Mouse (Mus musculus): ENCODE measurements at regions not wholly inside any gene's neighbourhood (a gene's known extent, or its start where the extent isn't known, plus 50 kb on each side); places are given as distances from the start of the nearest gene placed in this dataset.

DNA sequence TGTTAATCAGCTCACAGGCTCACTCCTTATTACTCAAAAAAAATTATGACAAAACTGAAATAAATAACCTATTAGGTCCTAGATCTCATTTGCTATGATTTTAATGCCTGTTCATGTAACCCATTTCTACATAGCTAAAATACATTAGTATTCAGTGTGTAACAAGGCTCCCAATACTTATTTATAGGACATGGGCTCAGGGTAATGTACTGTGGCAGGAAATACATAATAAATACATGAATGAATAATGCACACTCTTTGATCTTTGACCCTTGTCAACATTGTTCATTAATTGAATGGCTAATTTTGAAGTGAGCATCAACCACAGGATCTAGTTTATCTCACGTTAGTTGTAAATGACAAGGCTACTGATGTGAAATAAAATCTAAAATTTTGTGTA is 340.4 kb upstream of the Tecrl start:
- no peaks in the 10 kb centered on the region for H3K9me3 ChIP-seq
- H3K27me3 ChIP-seq, result no peaks in the 10 kb centered on the region
- no peak for ATAC-seq (ENCODE audit: low read depth)
- H3K4me1 ChIP-seq (replicated peaks), result no peaks in the 10 kb centered on the region
- no peak overlapping the region for H3K4me2 ChIP-seq
- no peak overlapping the region for H3K4me3 ChIP-seq
- 64% methylated on average over 1 of the region's 1 CpGs for WGBS
- no peak overlapping the region for H3K27ac ChIP-seq (replicated peaks)
- H3K9ac ChIP-seq, result no peak overlapping the region
- H3K36me3 ChIP-seq, result no peaks in the 10 kb centered on the region

DNA sequence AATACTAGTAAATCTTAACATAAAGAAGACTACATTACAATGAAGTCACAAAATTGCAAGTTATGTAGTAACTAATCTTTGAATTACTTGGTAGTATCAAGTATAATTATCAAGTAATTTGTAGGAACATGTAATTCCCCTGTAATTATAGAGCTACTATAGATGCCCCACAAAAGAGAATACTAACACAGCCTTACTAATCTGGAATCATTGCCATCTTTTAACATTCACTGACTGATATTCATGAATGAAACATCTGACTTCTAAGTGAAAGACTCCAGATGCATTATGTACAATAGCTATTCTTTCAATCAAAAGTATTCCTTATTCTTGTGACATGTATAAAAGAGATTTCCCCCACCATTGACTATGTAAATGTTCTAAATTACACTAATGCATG is 337.3 kb upstream of the Tecrl start:
- Histone ChIP-seq H3K27ac (replicated peaks) (no peak overlapping the region), H3K4me1 (replicated peaks) (no peaks in the 10 kb centered on the region), H3K9me3 (no peaks in the 10 kb centered on the region), H3K9ac (no peak overlapping the region), H3K36me3 (no peaks in the 10 kb centered on the region), H3K27me3 (no peaks in the 10 kb centered on the region), H3K4me2 (no peak overlapping the region), H3K4me3 (no peak overlapping the region)
- ATAC-seq (ENCODE audit: low read depth), result no peak

DNA sequence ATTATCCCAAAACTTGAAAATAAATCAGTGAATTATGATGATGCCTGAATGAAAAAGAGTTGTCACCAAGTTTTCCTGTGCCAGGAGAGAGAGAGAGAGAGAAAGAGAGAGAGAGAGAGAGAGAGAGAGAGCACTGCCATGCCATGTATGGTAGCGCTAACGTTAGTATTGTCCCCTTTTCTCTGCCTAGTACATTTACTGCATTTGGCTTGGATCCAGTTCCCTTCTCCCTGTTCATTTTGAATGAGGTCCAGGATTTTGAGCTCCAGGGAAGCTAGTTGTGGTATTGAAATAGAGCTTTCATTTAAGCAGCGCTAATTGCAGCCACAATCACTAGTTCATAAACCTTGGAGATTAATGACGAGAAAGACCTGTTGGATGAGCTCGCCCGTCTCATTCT is 323.4 kb upstream of the Tecrl start:
- Histone ChIP-seq H3K27me3 (no peaks in the 10 kb centered on the region), H3K4me2 (no peak overlapping the region), H3K36me3 (no peaks in the 10 kb centered on the region), H3K4me1 (replicated peaks) (peaks cover 6% of the 10 kb centered on the region; the same call in 1 of the 2 replicates), H3K9ac (no peak overlapping the region), H3K9me3 (no peaks in the 10 kb centered on the region), H3K4me3 (no peak overlapping the region), H3K27ac (replicated peaks) (no peak overlapping the region)
- peak; percentile 75 for ATAC-seq (ENCODE audit: low read depth)
- WGBS, result 41% methylated on average over 6 of the region's 6 CpGs

DNA sequence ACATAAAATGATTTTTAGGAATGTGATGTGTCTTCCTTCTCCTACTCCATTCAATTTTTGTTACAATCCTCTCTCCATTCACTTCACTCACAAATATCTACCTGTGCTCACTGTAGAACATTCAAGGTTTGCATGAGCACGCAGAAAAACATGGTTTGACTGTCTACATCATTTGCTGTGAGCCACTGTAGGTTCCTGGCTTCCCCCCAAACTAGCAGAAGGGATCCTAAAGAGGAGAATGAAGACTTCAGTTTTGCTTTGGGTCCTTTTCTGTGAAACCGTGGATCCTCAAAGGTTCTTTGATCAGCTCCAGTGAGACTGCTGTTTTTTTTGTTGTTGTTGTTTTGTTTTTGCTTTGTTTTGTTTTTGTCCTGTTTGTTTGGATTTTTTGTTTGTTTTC is 304.1 kb upstream of the Tecrl start:
- H3K4me2 ChIP-seq, result no peak overlapping the region
- no peaks in the 10 kb centered on the region for H3K27me3 ChIP-seq
- H3K9ac ChIP-seq, result no peak overlapping the region
- no peak overlapping the region for H3K27ac ChIP-seq (replicated peaks)
- no peaks in the 10 kb centered on the region for H3K4me1 ChIP-seq (replicated peaks)
- H3K4me3 ChIP-seq, result no peak overlapping the region
- ATAC-seq (ENCODE audit: low read depth), result no peak
- H3K36me3 ChIP-seq, result no peaks in the 10 kb centered on the region
- H3K9me3 ChIP-seq, result no peaks in the 10 kb centered on the region
- whole genome bisulfite sequencing, result 85% methylated on average over 2 of the region's 2 CpGs

DNA sequence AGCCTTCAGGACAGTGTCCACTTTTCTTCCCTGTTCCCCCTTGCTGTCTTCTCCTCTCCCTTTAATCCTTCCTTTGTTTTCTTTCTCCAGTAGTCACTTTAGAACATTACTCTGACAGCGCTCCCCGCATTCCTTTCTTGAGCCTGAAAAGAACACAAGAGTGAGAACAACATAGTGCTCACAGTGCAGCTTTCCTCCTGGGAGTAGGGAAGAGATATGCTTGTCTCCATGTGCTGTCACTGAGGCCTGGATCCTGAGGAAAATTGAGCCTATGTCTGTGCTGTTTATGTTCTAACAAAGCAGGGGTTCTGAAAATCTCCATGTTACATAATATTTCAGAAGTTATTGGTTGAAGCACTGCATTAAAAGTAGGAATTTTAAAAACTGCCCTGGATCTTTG is 296.3 kb upstream of the Tecrl start:
- WGBS, result 24% methylated on average over 2 of the region's 2 CpGs
- Histone ChIP-seq H3K9ac (no peak overlapping the region), H3K4me1 (replicated peaks) (no peaks in the 10 kb centered on the region), H3K9me3 (no peaks in the 10 kb centered on the region), H3K4me2 (no peak overlapping the region), H3K27me3 (no peaks in the 10 kb centered on the region), H3K36me3 (no peaks in the 10 kb centered on the region), H3K4me3 (no peak overlapping the region), H3K27ac (replicated peaks) (no peak overlapping the region)
- no peak for ATAC-seq (ENCODE audit: low read depth)

DNA sequence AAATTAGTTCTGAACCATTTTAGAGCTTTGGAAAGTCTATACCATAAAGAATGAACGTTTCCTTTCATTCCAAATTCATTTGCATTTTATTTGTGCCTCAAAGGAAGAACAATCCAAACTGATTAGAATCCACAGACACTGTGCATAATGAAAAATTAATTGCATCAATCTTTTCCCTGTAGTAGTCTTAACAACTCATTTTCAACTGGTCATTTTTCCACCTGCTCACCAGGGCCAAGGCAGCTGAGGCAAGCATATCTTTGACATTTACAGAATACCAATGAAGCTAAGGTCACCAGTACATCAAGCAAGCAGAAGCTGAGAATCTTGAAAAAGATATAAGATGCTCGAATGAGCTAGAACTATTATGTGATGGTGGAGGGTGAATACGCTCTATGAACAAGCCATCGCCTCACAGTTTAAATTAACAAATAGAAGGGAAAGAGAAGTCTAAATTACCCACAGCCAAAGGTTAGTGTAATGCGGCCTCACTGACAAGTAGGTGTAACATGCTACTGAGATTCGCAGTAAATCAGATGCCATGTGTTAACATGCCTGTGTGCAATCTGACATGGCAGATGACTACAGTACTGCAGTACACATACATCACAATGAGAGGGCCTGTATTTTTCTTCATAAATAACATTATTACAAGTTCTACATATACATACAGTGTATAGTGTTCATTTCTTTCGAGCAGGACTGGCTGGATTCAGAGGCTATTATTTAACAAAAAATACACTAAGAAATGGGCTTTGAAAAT is 267.8 kb upstream of the Tecrl start:
- no peaks in the 10 kb centered on the region for H3K36me3 ChIP-seq
- H3K4me2 ChIP-seq, result no peak overlapping the region
- 69% methylated on average over 7 of the region's 7 CpGs for WGBS
- H3K4me3 ChIP-seq, result no peak overlapping the region
- H3K9me3 ChIP-seq, result no peaks in the 10 kb centered on the region
- ATAC-seq (ENCODE audit: low read depth), result no peak
- no peaks in the 10 kb centered on the region for H3K4me1 ChIP-seq (replicated peaks)
- H3K9ac ChIP-seq, result no peak overlapping the region
- no peaks in the 10 kb centered on the region for H3K27me3 ChIP-seq
- H3K27ac ChIP-seq (replicated peaks), result no peak overlapping the region

DNA sequence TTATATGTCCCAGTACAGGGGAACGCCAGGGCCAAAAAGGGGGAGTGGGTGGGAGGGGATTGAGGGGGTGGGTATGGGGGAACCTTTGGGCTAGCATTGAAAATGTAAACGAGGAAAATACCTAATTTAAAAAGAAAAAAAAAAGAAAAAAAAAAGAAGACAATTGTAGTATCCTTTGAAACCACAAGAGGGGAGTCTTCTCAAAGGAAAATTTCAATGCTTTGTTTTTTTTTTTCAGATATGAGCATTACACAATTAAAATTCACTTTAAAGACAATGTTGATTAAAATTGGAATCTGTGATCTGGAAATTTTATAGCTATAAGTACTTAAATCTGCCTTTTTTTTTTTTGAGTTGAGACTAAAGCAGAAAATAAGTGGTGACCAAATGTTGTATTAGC is 255.8 kb upstream of the Tecrl start:
- Histone ChIP-seq H3K27me3 (no peaks in the 10 kb centered on the region), H3K27ac (replicated peaks) (no peak overlapping the region), H3K4me3 (no peak overlapping the region), H3K9ac (no peak overlapping the region), H3K9me3 (no peaks in the 10 kb centered on the region), H3K4me2 (no peak overlapping the region), H3K36me3 (no peaks in the 10 kb centered on the region), H3K4me1 (replicated peaks) (peaks cover 6% of the 10 kb centered on the region; the same call in 1 of the 2 replicates)
- 43% methylated on average over 2 of the region's 2 CpGs for WGBS
- no peak for ATAC-seq (ENCODE audit: low read depth)

DNA sequence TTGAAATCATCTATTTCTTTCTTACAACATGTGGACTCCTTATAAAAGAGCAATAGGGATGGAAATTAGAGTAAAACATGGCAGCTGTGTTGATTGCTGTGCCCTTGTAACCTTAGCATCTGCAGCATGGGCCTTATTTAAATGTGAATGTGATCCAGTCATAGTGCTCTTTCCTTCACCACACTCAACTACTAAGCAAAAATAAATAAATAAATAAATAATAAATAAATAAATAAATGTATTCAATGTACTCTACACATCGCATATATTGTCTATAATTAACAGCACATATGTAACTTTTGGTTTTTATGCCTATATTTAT is 238.3 kb upstream of the Tecrl start:
- Histone ChIP-seq H3K9me3 (no peaks in the 10 kb centered on the region), H3K36me3 (no peaks in the 10 kb centered on the region), H3K9ac (no peak overlapping the region), H3K27me3 (no peaks in the 10 kb centered on the region), H3K27ac (replicated peaks) (no peak overlapping the region), H3K4me1 (replicated peaks) (no peaks in the 10 kb centered on the region), H3K4me2 (no peak overlapping the region), H3K4me3 (no peak overlapping the region)
- 88% methylated on average over 1 of the region's 1 CpGs for WGBS
- no peak for ATAC-seq (ENCODE audit: low read depth)

DNA sequence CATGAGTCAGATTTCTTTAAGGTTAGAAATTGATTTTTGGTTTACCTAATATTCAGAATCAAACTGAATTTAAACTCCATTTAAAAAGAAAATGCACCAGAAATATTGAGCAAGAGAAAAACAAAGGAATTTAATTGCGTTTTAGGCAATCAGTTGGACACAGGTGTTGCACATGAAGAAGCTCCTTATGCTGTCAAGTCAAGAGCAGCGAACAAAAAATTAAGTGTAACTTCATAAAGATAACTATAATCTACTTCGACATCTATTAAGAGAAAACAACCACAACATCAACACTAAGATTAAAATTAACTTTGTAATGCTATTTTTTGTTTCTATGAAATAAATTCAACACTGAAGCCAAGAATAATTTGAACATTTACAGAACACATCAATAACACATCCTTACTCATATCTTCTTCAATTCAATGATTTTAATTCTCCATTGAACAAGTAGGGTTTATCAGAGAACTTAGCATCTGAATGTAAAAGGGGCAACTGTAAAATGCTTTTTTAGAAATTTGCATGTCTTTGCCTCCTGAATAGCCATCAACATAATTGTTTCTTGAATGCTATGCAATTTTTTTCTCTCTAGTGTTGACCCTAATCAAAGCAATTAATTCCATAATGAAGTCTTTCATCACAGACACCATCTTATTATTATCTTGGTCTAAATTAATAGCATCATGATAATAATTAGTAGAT is 237.7 kb upstream of the Tecrl start:
- no peak for ATAC-seq (ENCODE audit: low read depth)
- H3K36me3 ChIP-seq, result no peaks in the 10 kb centered on the region
- no peak overlapping the region for H3K27ac ChIP-seq (replicated peaks)
- H3K4me3 ChIP-seq, result no peak overlapping the region
- no peak overlapping the region for H3K4me2 ChIP-seq
- H3K9ac ChIP-seq, result no peak overlapping the region
- no peaks in the 10 kb centered on the region for H3K27me3 ChIP-seq
- H3K4me1 ChIP-seq (replicated peaks), result no peaks in the 10 kb centered on the region
- H3K9me3 ChIP-seq, result no peaks in the 10 kb centered on the region
- 89% methylated on average over 3 of the region's 3 CpGs for WGBS
